Mouse (Mus musculus): ENCODE measurements around the gene Tnni1. TPM values are rescaled to one million over a fixed set of nuclear protein-coding genes. Genes with fewer than 3 reads are reported as not detected.

Gene Tnni1
- total and polyA plus RNA-seq, 2 experiments from 2014 or later, result 4,392 to 4,592 TPM

- peaks cover 18% of the 10 kb centered on the region for H3K4me1 ChIP-seq (ENCODE audit: control insufficient read depth, insufficient read depth)
- H3K9me3 ChIP-seq (replicated peaks; ENCODE audit: control insufficient read depth, low read length), result no peaks in the 10 kb centered on the region
- no peak overlapping the region for H3K9ac ChIP-seq (replicated peaks; ENCODE audit: low read depth, low read length)
- peak; percentile 83 for TF ChIP-seq CTCF (IDR thresholded peaks at IDR 0.05; ENCODE audit: low read depth)
- TF ChIP-seq EP300 (IDR thresholded peaks at IDR 0.05; ENCODE audit: low read depth), result no peak
- no peak for DNase-seq (ENCODE audit: low spot score)
- H3K4me3 ChIP-seq (ENCODE audit: low read depth, low read length), result no peak overlapping the region
- ATAC-seq (ENCODE audit: insufficient read depth, low read depth), result peak; percentile 47; the same call in 1 of the 2 replicates
- no peak overlapping the region for H3K4me2 ChIP-seq (ENCODE audit: low read depth, low read length)
- H3K27me3 ChIP-seq (ENCODE audit: control insufficient read depth, insufficient read depth, low read length), result no peaks in the 10 kb centered on the region
- 12% methylated on average over 1 of the region's 1 CpGs for WGBS
- H3K27ac ChIP-seq (ENCODE audit: low read depth), result no peak overlapping the region
- H3K36me3 ChIP-seq (replicated peaks; ENCODE audit: control insufficient read depth, insufficient read depth, low read length), result no peaks in the 10 kb centered on the region
These were observed 49.7 kb downstream of the Tnni1 start for GRCm38 (mm10) chr1:135828918-135829317.

GRCm38 (mm10) chr1:135834206-135834859 is 55.1 kb downstream of the Tnni1 start:
- H3K27me3 ChIP-seq (ENCODE audit: control insufficient read depth, insufficient read depth, low read length), result no peaks in the 10 kb centered on the region
- DNase-seq (ENCODE audit: low spot score) (peak; percentile 73), ATAC-seq (ENCODE audit: insufficient read depth, low read depth) (peak; percentile 10; the same call in 1 of the 2 replicates)
- H3K4me3 ChIP-seq (ENCODE audit: low read depth, low read length), result no peak overlapping the region
- H3K9ac ChIP-seq (replicated peaks; ENCODE audit: low read depth, low read length), result peak overlapping the region; percentile 47; the same call in 1 of the 2 replicates
- no peak overlapping the region for H3K4me2 ChIP-seq (ENCODE audit: low read depth, low read length)
- H3K36me3 ChIP-seq (replicated peaks; ENCODE audit: control insufficient read depth, insufficient read depth, low read length), result peaks cover 8% of the 10 kb centered on the region; the same call in 1 of the 2 replicates
- peak overlapping the region; percentile 98 for H3K27ac ChIP-seq (ENCODE audit: low read depth)
- no peak for TF ChIP-seq EP300 (IDR thresholded peaks at IDR 0.05; ENCODE audit: low read depth)
- TF ChIP-seq CTCF (IDR thresholded peaks at IDR 0.05; ENCODE audit: low read depth), result no peak
- 21% methylated on average over 6 of the region's 6 CpGs for WGBS
- H3K9me3 ChIP-seq (replicated peaks; ENCODE audit: control insufficient read depth, low read length), result no peaks in the 10 kb centered on the region
- H3K4me1 ChIP-seq (ENCODE audit: control insufficient read depth, insufficient read depth), result peaks cover 38% of the 10 kb centered on the region

- no peak for TF ChIP-seq EP300 (IDR thresholded peaks at IDR 0.05; ENCODE audit: low read depth)
- no peak for TF ChIP-seq CTCF (IDR thresholded peaks at IDR 0.05; ENCODE audit: low read depth)
- no peaks in the 10 kb centered on the region for H3K27me3 ChIP-seq (ENCODE audit: control insufficient read depth, insufficient read depth, low read length)
- DNase-seq (ENCODE audit: low spot score) (no peak), ATAC-seq (ENCODE audit: insufficient read depth, low read depth) (no peak)
- no peak overlapping the region for H3K4me2 ChIP-seq (ENCODE audit: low read depth, low read length)
- no peak overlapping the region for H3K4me3 ChIP-seq (ENCODE audit: low read depth, low read length)
- peaks cover 14% of the 10 kb centered on the region; the same call in 1 of the 2 replicates for H3K36me3 ChIP-seq (replicated peaks; ENCODE audit: control insufficient read depth, insufficient read depth, low read length)
- H3K9me3 ChIP-seq (replicated peaks; ENCODE audit: control insufficient read depth, low read length), result no peaks in the 10 kb centered on the region
- WGBS, result 39% methylated on average over 8 of the region's 8 CpGs
- peaks cover 38% of the 10 kb centered on the region for H3K4me1 ChIP-seq (ENCODE audit: control insufficient read depth, insufficient read depth)
- H3K9ac ChIP-seq (replicated peaks; ENCODE audit: low read depth, low read length), result peak overlapping the region; percentile 47; the same call in 1 of the 2 replicates
- peak overlapping the region; percentile 98 for H3K27ac ChIP-seq (ENCODE audit: low read depth)
These were observed 55.7 kb downstream of the Tnni1 start for GRCm38 (mm10) chr1:135834983-135835382.

- H3K4me2 ChIP-seq (ENCODE audit: low read depth, low read length), result peak within 1 kb of the TSS; percentile 59
- H3K9ac ChIP-seq (replicated peaks; ENCODE audit: low read depth, low read length), result peak within 1 kb of the TSS; percentile 88
- no peaks in the 10 kb centered on the region for H3K9me3 ChIP-seq (replicated peaks; ENCODE audit: control insufficient read depth, low read length)
- H3K36me3 ChIP-seq (replicated peaks; ENCODE audit: control insufficient read depth, insufficient read depth, low read length), result peaks cover 20% of the 10 kb centered on the region; the same call in 1 of the 2 replicates
- no peaks in the 10 kb centered on the region for H3K27me3 ChIP-seq (ENCODE audit: control insufficient read depth, insufficient read depth, low read length)
- WGBS, result 17% methylated on average over 9 of the region's 9 CpGs
- ATAC-seq (ENCODE audit: insufficient read depth, low read depth) (peak; percentile 84), DNase-seq (ENCODE audit: low spot score) (peak; percentile 97)
- peak within 1 kb of the TSS; percentile 98 for H3K27ac ChIP-seq (ENCODE audit: low read depth)
- TF ChIP-seq EP300 (IDR thresholded peaks at IDR 0.05; ENCODE audit: low read depth), result peak; percentile 100
- TF ChIP-seq CTCF (IDR thresholded peaks at IDR 0.05; ENCODE audit: low read depth), result no peak
- H3K4me3 ChIP-seq (ENCODE audit: low read depth, low read length), result peak within 1 kb of the TSS; percentile 56
- peaks cover 37% of the 10 kb centered on the region for H3K4me1 ChIP-seq (ENCODE audit: control insufficient read depth, insufficient read depth)
These were observed 56.7 kb downstream of the Tnni1 start, which contains the start of gene Tnnt2 for GRCm38 (mm10) chr1:135835716-135836483. Tnnt2 (plus strand) TSS chr1:135836354.

- H3K27me3 ChIP-seq (ENCODE audit: control insufficient read depth, insufficient read depth, low read length), result no peaks in the 10 kb centered on the region
- peaks cover 44% of the 10 kb centered on the region for H3K4me1 ChIP-seq (ENCODE audit: control insufficient read depth, insufficient read depth)
- H3K4me2 ChIP-seq (ENCODE audit: low read depth, low read length), result peak overlapping the region; percentile 59
- DNase-seq (ENCODE audit: low spot score) (no peak), ATAC-seq (ENCODE audit: insufficient read depth, low read depth) (no peak)
- H3K36me3 ChIP-seq (replicated peaks; ENCODE audit: control insufficient read depth, insufficient read depth, low read length), result peaks cover 39% of the 10 kb centered on the region
- peak overlapping the region; percentile 88 for H3K9ac ChIP-seq (replicated peaks; ENCODE audit: low read depth, low read length)
- TF ChIP-seq EP300 (IDR thresholded peaks at IDR 0.05; ENCODE audit: low read depth) (no peak), CTCF (IDR thresholded peaks at IDR 0.05; ENCODE audit: low read depth) (no peak)
- no peaks in the 10 kb centered on the region for H3K9me3 ChIP-seq (replicated peaks; ENCODE audit: control insufficient read depth, low read length)
- WGBS, result 21% methylated on average over 4 of the region's 4 CpGs
- peak overlapping the region; percentile 56 for H3K4me3 ChIP-seq (ENCODE audit: low read depth, low read length)
- H3K27ac ChIP-seq (ENCODE audit: low read depth), result peak overlapping the region; percentile 98
These were observed 59.4 kb downstream of the Tnni1 start for GRCm38 (mm10) chr1:135838626-135839025.

All from heart, postnatal 0 days (tissue).